Mouse (Mus musculus) ES-E14 (cell line): Measurements from ENCODE around the gene Sema4f. TPM values are rescaled to one million over a fixed set of nuclear protein-coding genes. Genes with fewer than 3 reads are reported as not detected.

Experiments
- DNase-seq: peaks from one replicate; pipeline ENCODE4 v3.0.0-alpha.2; 2013; ENCODE audit warnings: low read depth, low spot score
- H3K27ac ChIP-seq: 2 replicates; pipeline ENCODE4 v1.5.1; 2012; ENCODE audit warnings: low read depth, mild to moderate bottlenecking, low read length, moderate library complexity, mixed read lengths; ENCODE audit not compliant: poor library complexity, insufficient read depth, severe bottlenecking
- H3K36me3 ChIP-seq: 2 replicates; pipeline ENCODE4 v1.6.1; 2012; ENCODE audit warnings: mild to moderate bottlenecking, low read length, moderate library complexity, mixed read lengths; ENCODE audit not compliant: control insufficient read depth, poor library complexity, insufficient read depth, severe bottlenecking
- H3K4me1 ChIP-seq, 2 experiments: fragments of 150-350 bp in 1 of 2; sonication (generic) in 1 of 2; 2 replicates each; pipeline ENCODE4 v1.6.1; 2012; ENCODE audit warnings: low read length in 2 of 2, mild to moderate bottlenecking in 1 of 2, mixed read lengths in 1 of 2; ENCODE audit not compliant: control insufficient read depth in 2 of 2, insufficient read depth in 2 of 2, poor library complexity in 1 of 2
- H3K4me3 ChIP-seq, 2 experiments: fragments of 150-350 bp in 1 of 2; sonication (generic) in 1 of 2; 2 replicates each; pipeline ENCODE4 v1.5.1; 2012; ENCODE audit warnings: low read length in 2 of 2, low read depth in 1 of 2, mild to moderate bottlenecking in 1 of 2, mixed read lengths in 1 of 2; ENCODE audit not compliant: insufficient read depth in 1 of 2, poor library complexity in 1 of 2, severe bottlenecking in 1 of 2
- H3K9ac ChIP-seq: 2 replicates; pipeline ENCODE4 v1.6.1; 2012; ENCODE audit warnings: low read depth, mild to moderate bottlenecking, low read length, mixed read lengths; ENCODE audit not compliant: poor library complexity, insufficient read depth, severe bottlenecking
- H3K9me3 ChIP-seq: fragments of 150-350 bp; sonication (generic); 2 replicates; pipeline ENCODE4 v1.6.1; 2012; ENCODE audit warnings: low read depth, mild to moderate bottlenecking, low read length; ENCODE audit not compliant: control insufficient read depth, insufficient read depth
- CHD2 ChIP-seq: IDR thresholded peaks from 2 replicates; pipeline ENCODE4 v1.6.1; 2014; ENCODE audit warnings: mild to moderate bottlenecking, low read depth, low read length, inconsistent platforms
- HCFC1 ChIP-seq: IDR thresholded peaks from 2 replicates; pipeline ENCODE4 v1.6.1; 2012; ENCODE audit warnings: low read length, inconsistent platforms, borderline replicate concordance; ENCODE audit not compliant: insufficient read depth
- MAFK ChIP-seq: IDR thresholded peaks from 2 replicates; pipeline ENCODE4 v1.6.1; 2014; ENCODE audit warnings: mild to moderate bottlenecking, low read depth, low read length, inconsistent platforms; ENCODE audit not compliant: insufficient read depth
- ZC3H11A ChIP-seq: IDR thresholded peaks from 2 replicates; pipeline ENCODE4 v1.6.1; 2012; ENCODE audit warnings: low read depth, mild to moderate bottlenecking, inconsistent platforms, low read length, borderline replicate concordance
- ZNF384 ChIP-seq: IDR thresholded peaks from 2 replicates; pipeline ENCODE4 v1.6.1; 2012; ENCODE audit warnings: low read depth, low read length, inconsistent platforms
- in situ Hi-C, 2 experiments: fragments of 600-800 bp; cut with MboI; formaldehyde crosslinking; loops; one replicate each; pipeline ENCODE4 v1.15.1; 2025; ENCODE audit warnings: low sequenced_read_pairs in 2 of 2, inconsistent platforms in 1 of 2; ENCODE audit not compliant: unreplicated experiment in 2 of 2
- total RNA-seq: library from RNA; depleted of rRNA; stranded (reverse); fragments of 300-350 nt; gene quantifications from 2 replicates; pipeline ENCODE4 v1.2.3, GENCODE M21; 2012

Gene Sema4f
- total RNA-seq, 1 experiment, result 2.3 TPM

DNA sequence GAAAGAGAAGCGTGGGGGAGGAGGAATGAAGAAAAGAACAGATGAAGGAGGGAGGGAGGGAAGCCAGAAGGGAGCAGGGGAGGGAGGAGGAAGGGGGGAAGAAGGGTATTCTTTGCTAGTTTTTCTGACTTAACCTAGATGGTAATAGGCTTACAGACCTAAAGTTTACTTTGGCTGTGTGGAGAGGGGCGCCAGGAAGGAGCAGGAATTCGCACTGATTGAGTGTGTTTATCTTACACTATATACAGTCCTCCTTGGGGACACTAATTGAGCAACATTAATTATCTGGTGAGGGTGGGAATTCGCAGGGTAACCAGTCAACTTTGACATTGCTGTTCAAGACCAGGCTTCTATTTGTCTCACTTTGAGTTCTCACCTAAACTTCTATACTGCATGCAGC lies 40.8 kb downstream of the Sema4f start:
- Histone ChIP-seq H3K9ac (no peak overlapping the region), H3K27ac (no peak overlapping the region), H3K4me1 (no peaks in the 10 kb centered on the region), H3K9me3 (no peaks in the 10 kb centered on the region), H3K4me3 (no peak overlapping the region), H3K36me3 (no peaks in the 10 kb centered on the region)
- TF ChIP-seq CHD2 (no peak), MAFK (no peak), ZNF384 (no peak), ZC3H11A (no peak), HCFC1 (no peak)
- DNase-seq, result no peak
- in situ Hi-C loops, result loop anchor here in 1 of 2 experiments (25.0 kb wide), 2 partner anchors 486 to 911 kb away; partner anchors contain the start of gene Tacr1

DNA sequence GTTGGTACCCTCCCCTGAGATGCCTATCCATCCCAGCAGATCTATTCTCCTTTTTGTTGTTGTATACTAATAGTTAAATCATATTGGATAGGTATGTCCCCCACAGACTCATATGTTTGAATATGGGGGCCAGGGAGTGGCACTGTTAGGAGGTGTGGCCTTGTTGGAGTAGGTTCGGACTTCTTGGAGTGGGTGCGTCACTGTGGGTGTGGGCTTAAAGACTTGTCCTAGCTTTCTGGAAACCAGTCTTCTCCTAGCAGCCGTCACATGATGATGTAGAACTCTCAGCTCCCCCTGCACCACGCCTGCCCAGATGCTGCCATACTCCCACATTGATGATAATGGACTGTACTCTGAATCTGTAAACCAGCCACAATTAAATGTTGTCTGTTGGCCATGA lies 41.3 kb downstream of the Sema4f start:
- TF ChIP-seq ZNF384 (no peak), CHD2 (no peak), MAFK (no peak), HCFC1 (no peak), ZC3H11A (no peak)
- in situ Hi-C loops, result loop anchor here in 1 of 2 experiments (25.0 kb wide), 2 partner anchors 486 to 911 kb away; partner anchors contain the start of gene Tacr1
- no peak for DNase-seq

DNA sequence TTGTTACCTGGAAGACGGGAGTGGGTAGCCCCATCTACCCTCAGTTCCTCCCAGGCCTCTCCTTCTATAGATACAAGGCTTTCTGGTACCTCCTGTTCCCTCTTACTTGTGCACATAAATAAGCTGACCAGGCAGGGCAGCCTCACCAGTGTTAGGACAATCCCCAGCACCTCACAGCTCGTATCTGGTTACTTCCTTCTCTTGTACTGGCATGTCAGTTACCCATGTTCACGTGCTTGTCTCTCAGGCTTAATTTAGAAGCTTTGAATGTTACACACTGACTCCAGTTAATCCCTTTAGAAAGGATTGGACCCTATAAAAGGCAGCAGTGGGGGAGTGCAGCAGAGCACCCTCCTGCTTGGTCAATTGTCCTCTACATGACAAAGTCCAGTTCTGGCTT lies 42.3 kb downstream of the Sema4f start:
- no peak for TF ChIP-seq CHD2
- TF ChIP-seq HCFC1, result no peak
- TF ChIP-seq ZNF384, result no peak
- no peak for TF ChIP-seq ZC3H11A
- TF ChIP-seq MAFK, result no peak
- no peak for DNase-seq
- Histone ChIP-seq H3K27ac (no peak overlapping the region), H3K9ac (no peak overlapping the region), H3K9me3 (no peaks in the 10 kb centered on the region), H3K36me3 (no peaks in the 10 kb centered on the region), H3K4me1 (no peaks in the 10 kb centered on the region), H3K4me3 (no peak overlapping the region)
- in situ Hi-C loops, result loop anchor here in 1 of 2 experiments (25.0 kb wide), 2 partner anchors 485 to 910 kb away; partner anchors contain the start of gene Tacr1

More for the DNA sequence above, 41.3 kb downstream of the Sema4f start:
- H3K36me3 ChIP-seq, result no peaks in the 10 kb centered on the region
- H3K4me3 ChIP-seq, result no peak overlapping the region
- H3K27ac ChIP-seq, result no peak overlapping the region
- no peaks in the 10 kb centered on the region for H3K9me3 ChIP-seq
- no peaks in the 10 kb centered on the region for H3K4me1 ChIP-seq
- no peak overlapping the region for H3K9ac ChIP-seq

DNA sequence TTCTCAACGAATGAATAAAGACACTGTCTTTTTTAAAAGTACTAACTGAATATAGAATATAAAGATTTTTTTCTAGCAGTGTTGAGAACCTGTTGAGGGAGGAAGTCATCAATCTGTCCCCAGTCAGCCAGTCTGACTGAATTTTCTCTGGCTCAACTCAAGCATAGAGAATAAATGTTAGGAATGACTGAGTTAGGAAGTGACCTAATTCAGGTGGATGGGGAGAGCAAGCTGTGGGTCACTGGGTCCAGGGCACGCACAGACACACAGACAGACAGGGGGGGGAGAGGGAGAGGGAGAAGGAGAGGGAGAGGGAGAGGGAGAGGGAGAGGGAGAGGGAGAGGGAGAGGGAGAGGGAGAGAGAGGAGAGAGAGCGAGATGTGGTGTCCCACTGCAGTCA lies 46.2 kb downstream of the Sema4f start:
- in situ Hi-C loops, result loop anchor here in 1 of 2 experiments (25.0 kb wide), 2 partner anchors 481 to 906 kb away; partner anchors contain the start of gene Tacr1
- Histone ChIP-seq H3K4me3 (no peak overlapping the region), H3K36me3 (no peaks in the 10 kb centered on the region), H3K4me1 (peaks cover 0 to 2% of the 10 kb centered on the region in 2 experiments; a peak in 1 of 4 replicates), H3K9me3 (no peaks in the 10 kb centered on the region), H3K27ac (no peak overlapping the region), H3K9ac (no peak overlapping the region)
- TF ChIP-seq HCFC1 (no peak), CHD2 (no peak), MAFK (no peak), ZC3H11A (no peak), ZNF384 (no peak)
- DNase-seq, result no peak

DNA sequence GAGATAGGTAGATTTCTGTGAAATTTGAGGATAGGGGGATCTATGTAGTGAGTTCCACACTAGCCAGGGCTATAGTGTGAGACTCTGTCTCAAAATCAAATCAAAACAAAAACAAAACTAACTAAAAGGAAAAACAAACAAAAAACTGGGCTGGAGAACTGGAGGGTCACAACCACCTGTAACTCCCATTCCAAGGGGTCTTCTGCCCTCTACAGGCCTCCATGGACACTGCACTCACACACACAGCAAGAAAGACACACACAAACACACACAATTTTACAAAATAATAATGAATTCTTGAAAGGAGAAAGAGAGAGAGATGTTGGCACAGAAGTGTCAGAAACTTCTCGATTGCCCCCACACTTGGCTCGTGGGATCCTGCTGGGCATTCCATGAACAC lies 47.0 kb downstream of the Sema4f start:
- in situ Hi-C loops, result loop anchor here in 1 of 2 experiments (25.0 kb wide), 2 partner anchors 480 to 905 kb away; partner anchors contain the start of gene Tacr1
- Histone ChIP-seq H3K27ac (no peak overlapping the region), H3K9me3 (no peaks in the 10 kb centered on the region), H3K4me1 (peaks cover 0 to 2% of the 10 kb centered on the region in 2 experiments; a peak in 1 of 4 replicates), H3K4me3 (no peak overlapping the region), H3K36me3 (no peaks in the 10 kb centered on the region), H3K9ac (no peak overlapping the region)
- TF ChIP-seq ZC3H11A, result peak; percentile 87
- TF ChIP-seq MAFK, result no peak
- DNase-seq, result peak; percentile 64
